Mouse (Mus musculus) lung, embryonic 14.5 days (tissue): Measurements from ENCODE around the gene Lbp. TPM values are rescaled to one million over a fixed set of nuclear protein-coding genes. Genes with fewer than 3 reads are reported as not detected.

Source experiments
- ATAC-seq: fragments of 200-750 bp; cut with Nextera tagmentation; 2 replicates; pipeline ENCODE4 v1.8.0; 2017; ENCODE audit warnings: mild to moderate bottlenecking, moderate TSS enrichment, moderate library complexity; ENCODE audit not compliant: insufficient read depth
- DNase-seq: peaks from one replicate; pipeline ENCODE4 v3.0.0-alpha.2; 2015
- H3K27ac ChIP-seq: fragments of 300-500 bp; sonication (generic); 2 replicates; pipeline ENCODE4 v1.5.1; 2014; ENCODE audit warnings: low read depth, mild to moderate bottlenecking, moderate library complexity
- H3K27me3 ChIP-seq: fragments of 300-500 bp; sonication (generic); 2 replicates; pipeline ENCODE4 v1.6.1; 2014; ENCODE audit warnings: low read length, control low read depth; ENCODE audit not compliant: insufficient read depth
- H3K36me3 ChIP-seq: fragments of 300-500 bp; sonication (generic); 2 replicates; pipeline ENCODE4 v1.6.1; 2014; ENCODE audit warnings: control low read depth; ENCODE audit not compliant: insufficient read depth
- H3K4me1 ChIP-seq: fragments of 300-500 bp; sonication (generic); 2 replicates; pipeline ENCODE4 v1.6.1; 2014; ENCODE audit warnings: antibody characterized with exemption, control low read depth; ENCODE audit not compliant: insufficient read depth
- H3K4me2 ChIP-seq: fragments of 300-500 bp; sonication (generic); 2 replicates; pipeline ENCODE4 v1.6.1; 2014; ENCODE audit warnings: mild to moderate bottlenecking
- H3K4me3 ChIP-seq: fragments of 300-500 bp; sonication (generic); 2 replicates; pipeline ENCODE4 v1.5.1; 2014; ENCODE audit warnings: low read depth, low read length
- H3K9ac ChIP-seq: fragments of 300-500 bp; sonication (generic); 2 replicates; pipeline ENCODE4 v1.6.1; 2014
- H3K9me3 ChIP-seq: fragments of 300-500 bp; sonication (generic); 2 replicates; pipeline ENCODE4 v1.6.1; 2016; ENCODE audit warnings: low read depth, low read length, control low read depth
- CTCF ChIP-seq: IDR thresholded peaks from 2 replicates; pipeline ENCODE4 v1.5.1; 2016; ENCODE audit warnings: antibody characterized with exemption, low read depth
- WGBS: fragments of 180-500 bp; shearing (Covaris S2); extraction: QIAGEN DNeasy Blood & Tissue Kit; methylation state at CpG from one replicate; pipeline ENCODE4 v1.1.7; 2014; 5-methylcytosine and 5-hydroxymethylcytosine counted together
- polyA plus RNA-seq: library from polyadenylated mRNA; unstranded; fragments of >200 nt; fragmentation: Nextera tagmentation; extraction: Ambion mirVana; gene quantifications from 2 replicates; pipeline ENCODE4 v1.2.1, GENCODE M21; 2014

Lbp gene
- polyA plus RNA-seq, 1 experiment from 2014 or later, result 9.9 TPM

DNA sequence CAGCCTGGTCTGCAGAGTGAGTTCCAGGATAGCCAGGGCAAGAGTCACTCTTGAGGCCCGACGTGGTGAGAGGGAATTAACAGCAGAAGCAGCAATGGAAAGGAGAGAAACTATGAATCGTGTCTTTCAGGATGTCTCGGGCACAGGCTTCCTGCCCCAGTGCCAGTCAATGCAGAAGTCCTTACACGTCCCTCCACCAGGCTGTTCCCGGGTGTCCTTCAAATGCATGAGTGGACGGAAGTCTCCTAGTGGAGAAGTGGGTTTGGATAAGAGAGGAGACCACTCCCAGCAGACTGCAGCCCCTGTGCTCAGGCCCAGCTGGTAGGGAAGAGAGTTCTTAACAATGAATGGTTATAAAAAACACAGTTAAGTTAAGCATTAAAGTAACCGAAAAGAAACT, 62.0 kb downstream of the Lbp start:
- no peak for TF ChIP-seq CTCF
- Histone ChIP-seq H3K4me2 (no peak overlapping the region), H3K4me3 (no peak overlapping the region), H3K27me3 (no peaks in the 10 kb centered on the region), H3K9ac (no peak overlapping the region), H3K4me1 (0 out of 2 replicates have a peak, but pooled peaks cover under 1% of the 10 kb centered on the region), H3K27ac (no peak overlapping the region), H3K9me3 (no peaks in the 10 kb centered on the region), H3K36me3 (no peaks in the 10 kb centered on the region)
- ATAC-seq (no peak), DNase-seq (no peak)
- 89% methylated on average over 8 of the region's 8 CpGs for WGBS

GRCm38 (mm10) chr2:158369474-158370172, 63.3 kb downstream of the Lbp start:
- no peak for DNase-seq
- TF ChIP-seq CTCF, result no peak
- WGBS, result 82% methylated on average over 3 of the region's 3 CpGs

DNA sequence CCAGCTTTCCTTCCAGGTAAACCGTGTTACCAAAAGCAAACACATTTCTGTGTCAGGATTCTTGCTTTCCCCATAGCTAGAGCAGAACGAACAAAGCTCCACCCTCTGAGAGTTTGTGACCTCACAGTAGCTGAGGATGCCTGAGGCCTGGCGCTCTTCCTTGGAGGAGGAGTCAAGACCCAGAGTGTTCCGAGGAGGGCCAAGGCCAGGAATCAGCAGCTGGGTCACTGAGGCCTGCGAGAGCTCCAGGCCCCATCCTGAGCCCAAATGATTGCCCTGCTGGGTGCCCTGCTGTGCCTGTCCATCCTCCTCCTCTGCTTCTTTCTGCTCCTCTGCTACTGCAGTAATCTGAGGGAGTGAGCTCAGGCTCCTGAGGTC, 63.9 kb downstream of the Lbp start:
- Histone ChIP-seq H3K9me3 (no peaks in the 10 kb centered on the region), H3K27me3 (peaks cover 9% of the 10 kb centered on the region), H3K9ac (no peak overlapping the region), H3K27ac (no peak overlapping the region), H3K36me3 (no peaks in the 10 kb centered on the region), H3K4me2 (no peak overlapping the region), H3K4me3 (no peak overlapping the region), H3K4me1 (0 out of 2 replicates have a peak, but pooled peaks cover 5% of the 10 kb centered on the region)
- DNase-seq, result peak; percentile 46
- ATAC-seq, result no peak
- 17% methylated on average over 5 of the region's 5 CpGs for WGBS
- no peak for TF ChIP-seq CTCF

More at GRCm38 (mm10) chr2:158369474-158370172, 63.3 kb downstream of the Lbp start:
- Histone ChIP-seq H3K9ac (no peak overlapping the region), H3K4me1 (0 out of 2 replicates have a peak, but pooled peaks cover 5% of the 10 kb centered on the region), H3K27ac (no peak overlapping the region), H3K27me3 (peaks cover 3% of the 10 kb centered on the region; the same call in 1 of the 2 replicates), H3K4me3 (no peak overlapping the region), H3K36me3 (no peaks in the 10 kb centered on the region), H3K9me3 (no peaks in the 10 kb centered on the region), H3K4me2 (no peak overlapping the region)
- ATAC-seq, result no peak

GRCm38 (mm10) chr2:158373061-158373460, 66.8 kb downstream of the Lbp start:
- Histone ChIP-seq H3K27me3 (peaks cover 29% of the 10 kb centered on the region), H3K9ac (no peak overlapping the region), H3K36me3 (no peaks in the 10 kb centered on the region), H3K4me3 (no peak overlapping the region), H3K9me3 (no peaks in the 10 kb centered on the region), H3K4me2 (no peak overlapping the region), H3K4me1 (0 out of 2 replicates have a peak, but pooled peaks cover 10% of the 10 kb centered on the region), H3K27ac (no peak overlapping the region)
- peak; percentile 62 for ATAC-seq
- peak; percentile 78 for DNase-seq
- TF ChIP-seq CTCF, result no peak
- WGBS, result 23% methylated on average over 5 of the region's 5 CpGs

- Histone ChIP-seq H3K4me2 (no peak overlapping the region), H3K27ac (no peak overlapping the region), H3K4me1 (0 out of 2 replicates have a peak, but pooled peaks cover 10% of the 10 kb centered on the region), H3K36me3 (no peaks in the 10 kb centered on the region), H3K9ac (no peak overlapping the region), H3K9me3 (no peaks in the 10 kb centered on the region), H3K4me3 (no peak overlapping the region), H3K27me3 (peaks cover 29% of the 10 kb centered on the region)
- ATAC-seq, result no peak
- DNase-seq, result peak; percentile 36
- TF ChIP-seq CTCF, result no peak
- 30% methylated on average over 7 of the region's 7 CpGs for WGBS
Observed at GRCm38 (mm10) chr2:158373516-158373915, 67.2 kb downstream of the Lbp start.

GRCm38 (mm10) chr2:158375443-158376122, 69.3 kb downstream of the Lbp start, which contains the start of gene Snhg11:
Gene Snhg11, plus strand, starts transcription at chr2:158375638.
- peak; percentile 61 for TF ChIP-seq CTCF
- Histone ChIP-seq H3K36me3 (no peaks in the 10 kb centered on the region), H3K9ac (no peak within 1 kb of the TSS; the same call in none of the 2 replicates), H3K27me3 (peaks cover 29% of the 10 kb centered on the region), H3K4me1 (0 out of 2 replicates have a peak, but pooled peaks cover 10% of the 10 kb centered on the region), H3K9me3 (no peaks in the 10 kb centered on the region), H3K4me3 (peak within 1 kb of the TSS; percentile 29), H3K4me2 (peak within 1 kb of the TSS; percentile 64), H3K27ac (no peak within 1 kb of the TSS)
- WGBS, result 2% methylated on average over 36 of the region's 36 CpGs
- DNase-seq (peak; percentile 69), ATAC-seq (peak; percentile 23; the same call in 1 of the 2 replicates)

GRCm38 (mm10) chr2:158376123-158376687, 69.9 kb downstream of the Lbp start:
- Histone ChIP-seq H3K36me3 (no peaks in the 10 kb centered on the region), H3K4me1 (0 out of 2 replicates have a peak, but pooled peaks cover 10% of the 10 kb centered on the region), H3K27me3 (peaks cover 29% of the 10 kb centered on the region), H3K4me3 (peak overlapping the region; percentile 29; the same call in 1 of the 2 replicates), H3K27ac (no peak overlapping the region), H3K9me3 (no peaks in the 10 kb centered on the region), H3K4me2 (peak overlapping the region; percentile 64), H3K9ac (no peak overlapping the region)
- DNase-seq (no peak), ATAC-seq (no peak)
- 28% methylated on average over 12 of the region's 12 CpGs for WGBS
- TF ChIP-seq CTCF, result no peak
